Mouse (Mus musculus) urinary bladder, postnatal 14 days (tissue): ENCODE measurements around the gene Sp3.
"Not testable (repeated sequence)": the region's sequence is repeated elsewhere in the genome, so short reads cannot be mapped to it uniquely, and the experiment has no call there.

Experiments
- DNase-seq: peaks from one replicate; pipeline ENCODE4 v3.0.0; 2021; ENCODE audit warnings: low spot score

Gene Sp3

GRCm38 (mm10) chr2:72980337-72981074, at the start of gene Sp3:
Gene Sp3 (minus strand): TSS chr2:72980446.
- peak; percentile 98 for DNase-seq

- no peak for DNase-seq
Observed at GRCm38 (mm10) chr2:73029846-73030245, 49.6 kb upstream of the Sp3 start.

GRCm38 (mm10) chr2:73028019-73028418, 47.8 kb upstream of the Sp3 start:
- DNase-seq = no peak

- DNase-seq = no peak
Observed at GRCm38 (mm10) chr2:73027126-73027525, 46.9 kb upstream of the Sp3 start.

DNA sequence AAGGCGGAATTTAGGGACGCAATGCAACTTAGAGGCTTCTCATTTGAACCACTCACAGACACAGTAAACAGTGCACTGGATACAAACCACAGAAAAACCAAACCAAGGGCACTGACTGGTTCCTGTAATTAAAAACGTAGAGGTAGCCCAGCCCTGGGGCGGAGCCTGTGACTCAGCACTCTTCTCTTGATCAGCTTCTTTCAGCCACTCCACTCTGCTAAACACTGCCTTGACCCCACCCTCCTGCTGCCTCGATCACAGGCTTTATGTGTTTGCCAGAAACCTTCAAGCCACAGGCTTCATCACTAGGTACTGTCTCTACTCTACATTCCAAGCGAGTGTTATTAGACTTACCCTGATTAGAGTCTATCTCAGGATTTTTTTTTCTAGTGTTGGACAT, 43.6 kb upstream of the Sp3 start:
- peak; percentile 35 for DNase-seq

DNA sequence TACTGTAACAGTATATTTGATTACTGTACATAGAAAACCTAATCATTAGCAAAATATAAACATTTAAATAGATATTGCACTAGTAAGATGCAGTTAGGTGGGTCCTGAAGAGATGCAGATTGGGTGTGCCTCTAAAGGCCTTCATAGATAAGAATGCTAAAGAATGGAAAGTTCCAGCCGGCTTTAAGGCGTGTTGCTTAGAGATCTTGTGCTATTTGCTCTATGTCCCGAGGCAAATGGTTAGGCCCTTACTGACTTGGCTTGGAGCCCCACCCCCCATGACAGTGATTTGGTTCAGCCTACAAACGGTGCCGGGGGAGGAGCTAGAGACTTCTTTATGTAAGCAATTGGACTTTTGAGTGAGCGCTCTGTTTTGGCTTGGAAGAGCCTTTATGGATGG, 40.8 kb upstream of the Sp3 start:
- peak; percentile 12 for DNase-seq

DNA sequence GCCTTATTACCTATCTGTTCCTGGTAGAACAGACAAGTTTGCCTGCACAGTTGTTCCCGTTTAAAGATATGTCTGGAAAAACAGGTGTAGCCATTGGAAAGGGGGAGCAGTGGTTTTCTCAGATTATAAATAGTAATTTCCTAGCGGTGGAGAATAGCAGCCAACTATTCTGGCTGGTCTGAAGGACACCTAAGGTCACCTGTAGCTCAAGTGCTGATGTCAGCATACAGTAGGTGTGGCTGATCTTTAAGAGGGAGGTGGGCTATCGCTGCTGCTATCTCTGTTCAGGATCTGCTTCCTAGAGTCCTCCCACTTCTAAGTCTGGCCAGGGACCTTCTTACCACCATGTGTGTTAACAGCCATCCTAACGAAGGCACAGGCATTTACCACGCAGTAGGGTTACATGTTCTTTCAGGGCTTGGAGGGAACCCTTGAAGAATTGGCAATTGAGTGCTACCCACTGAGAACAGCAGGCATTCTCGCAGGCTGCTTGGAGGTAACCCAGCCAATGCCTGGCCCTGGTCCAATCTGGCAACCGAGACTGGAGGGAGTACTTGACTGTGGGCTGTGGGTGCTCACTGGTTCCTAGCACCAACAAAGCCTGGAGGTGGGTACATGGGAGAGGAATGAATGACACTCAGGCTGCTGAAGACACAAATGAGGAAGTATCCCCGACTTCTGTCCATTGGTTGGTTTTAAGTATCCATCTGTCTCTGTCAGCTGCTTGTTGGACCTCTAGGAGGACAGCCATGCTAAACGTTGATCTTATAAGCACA, 39.3 kb upstream of the Sp3 start:
- DNase-seq = peak; percentile 63

DNA sequence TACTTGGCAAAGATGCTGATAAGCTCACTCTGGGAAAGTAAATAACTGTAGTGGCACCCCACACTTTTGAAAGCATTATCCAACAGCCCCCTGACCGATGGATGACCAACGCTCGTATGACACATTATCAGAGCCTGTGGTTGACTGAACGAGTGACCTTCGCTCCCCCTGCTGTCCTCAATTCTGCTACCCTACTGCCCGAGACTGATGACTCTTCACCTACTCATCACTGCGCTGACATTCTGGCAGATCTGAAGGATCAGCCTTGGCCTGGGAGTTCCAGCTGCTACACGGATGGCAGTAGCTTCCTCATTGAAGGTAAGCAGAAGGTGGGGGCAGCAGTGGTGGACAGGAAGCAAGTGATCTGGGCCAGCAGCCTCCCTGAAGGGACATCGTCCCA, 33.8 kb upstream of the Sp3 start:
- not testable (repeated sequence) for DNase-seq

GRCm38 (mm10) chr2:73012636-73013035, 32.4 kb upstream of the Sp3 start:
- DNase-seq = no peak

DNA sequence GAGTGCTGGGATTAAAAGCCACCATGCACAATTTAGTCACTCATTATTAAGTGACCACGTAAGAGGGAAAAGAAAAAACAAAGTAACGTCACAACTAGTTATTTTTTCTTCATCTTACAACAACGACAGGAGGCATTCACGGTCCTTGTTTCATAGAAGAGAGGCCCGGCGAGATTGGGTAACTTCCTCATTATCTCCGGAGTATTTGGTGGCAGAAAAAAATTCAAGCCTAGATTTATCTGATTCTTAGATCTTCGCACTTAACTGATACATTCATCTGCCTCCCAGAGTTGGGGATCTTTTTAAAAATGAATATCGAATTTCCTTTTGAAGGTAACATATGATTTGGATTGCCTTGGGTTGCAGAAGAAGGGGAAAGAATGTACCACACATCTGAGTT, 27.2 kb upstream of the Sp3 start:
- DNase-seq = no peak

DNA sequence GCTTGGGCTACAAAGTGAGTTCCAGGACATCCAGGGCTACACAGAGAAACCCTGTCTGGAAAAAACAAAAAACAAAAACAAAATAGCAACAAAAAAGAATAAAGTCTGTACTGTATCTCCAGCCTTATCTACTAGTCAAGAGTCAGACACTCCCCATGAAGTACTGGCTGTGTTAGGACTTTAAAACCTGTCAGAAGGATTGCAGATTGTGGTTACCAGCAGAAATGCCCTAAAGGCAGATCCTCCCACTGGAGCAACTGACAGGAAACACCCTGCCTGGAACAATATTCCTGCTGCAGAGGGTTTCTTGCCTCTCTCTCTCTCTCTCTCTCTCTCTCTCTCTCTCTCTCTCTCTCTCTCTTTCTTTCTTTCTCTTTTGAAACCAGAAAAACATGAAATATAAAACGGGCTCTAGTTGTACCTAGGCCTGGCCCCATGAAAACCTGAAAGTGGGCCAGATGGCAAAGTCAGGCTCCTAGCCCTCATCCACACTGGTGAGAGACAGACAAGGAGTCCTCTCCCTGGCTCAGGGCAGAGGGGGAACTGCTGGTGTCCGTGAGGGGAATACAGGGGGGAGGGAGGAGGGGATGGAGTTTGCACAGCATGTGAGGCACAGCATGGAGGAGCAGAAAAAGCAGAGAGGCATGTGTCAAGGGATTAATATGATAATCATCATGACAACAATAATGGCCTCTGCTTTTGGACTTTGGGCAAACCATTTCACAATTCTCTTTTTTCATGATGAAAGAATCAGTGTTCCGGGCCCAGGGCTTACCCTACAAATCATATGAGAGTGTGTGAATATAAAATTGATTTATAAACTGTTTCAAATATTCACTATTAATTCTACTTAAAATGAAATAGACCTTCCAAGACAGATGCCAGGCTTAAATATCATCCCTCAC, 25.6 kb upstream of the Sp3 start:
- DNase-seq = no peak

- DNase-seq = peak; percentile 88
Observed at GRCm38 (mm10) chr2:73003751-73004717, 23.8 kb upstream of the Sp3 start.

- DNase-seq = no peak
Observed at GRCm38 (mm10) chr2:73003049-73003448, 22.8 kb upstream of the Sp3 start.

DNA sequence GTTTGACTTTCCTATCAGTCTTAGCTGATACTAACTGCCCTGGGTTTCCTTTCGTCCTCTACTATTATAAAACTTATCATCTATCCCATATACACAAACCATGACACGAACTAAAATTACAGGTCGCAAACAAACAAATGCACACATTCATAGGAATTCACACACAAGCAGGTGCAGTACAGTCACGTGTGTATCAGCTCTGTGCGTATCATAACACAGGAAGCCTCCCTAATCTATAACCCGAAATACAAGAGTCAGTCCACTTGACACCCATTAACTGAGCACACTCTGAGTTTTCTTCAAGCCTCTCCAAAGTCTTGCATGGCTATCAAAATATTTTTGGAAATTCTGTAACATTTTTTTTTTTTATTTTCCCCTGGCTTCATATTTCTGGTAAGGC, 22.2 kb upstream of the Sp3 start:
- DNase-seq = no peak

- DNase-seq = no peak
Observed at GRCm38 (mm10) chr2:73001994-73002393, 21.7 kb upstream of the Sp3 start.

GRCm38 (mm10) chr2:73000194-73000593, 19.9 kb upstream of the Sp3 start:
- DNase-seq = no peak

GRCm38 (mm10) chr2:72997586-72997985, 17.3 kb upstream of the Sp3 start:
- DNase-seq = no peak

DNA sequence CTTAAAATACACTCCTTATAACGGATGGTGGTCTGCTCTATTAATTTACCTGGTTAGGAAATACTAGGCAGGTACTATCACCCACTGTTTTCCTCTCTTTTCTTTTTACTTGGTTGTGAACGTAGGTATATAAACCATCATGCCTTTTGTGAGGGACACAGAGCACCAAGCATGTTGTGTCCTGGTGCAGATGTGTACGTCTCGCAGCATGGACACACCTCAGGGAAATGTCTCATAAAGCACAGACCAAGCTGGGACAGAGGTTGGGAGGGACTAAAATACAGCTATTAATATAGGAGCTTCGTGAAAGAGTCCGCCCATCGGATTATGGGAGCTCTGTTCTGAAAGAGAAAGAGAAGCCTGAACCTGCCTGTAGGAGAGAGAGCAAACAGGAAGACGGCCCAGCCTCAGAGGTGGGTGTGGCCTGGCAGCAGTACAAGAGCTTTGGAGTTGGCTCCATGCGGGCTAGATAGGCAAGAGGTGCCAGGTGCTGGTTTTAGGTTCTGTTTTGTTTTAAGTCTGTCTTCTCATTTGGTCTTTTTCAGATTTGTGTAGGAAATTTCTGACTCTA, 16.6 kb upstream of the Sp3 start:
- DNase-seq = peak; percentile 86

GRCm38 (mm10) chr2:72995346-72996097, 15.3 kb upstream of the Sp3 start:
- DNase-seq = peak; percentile 82

DNA sequence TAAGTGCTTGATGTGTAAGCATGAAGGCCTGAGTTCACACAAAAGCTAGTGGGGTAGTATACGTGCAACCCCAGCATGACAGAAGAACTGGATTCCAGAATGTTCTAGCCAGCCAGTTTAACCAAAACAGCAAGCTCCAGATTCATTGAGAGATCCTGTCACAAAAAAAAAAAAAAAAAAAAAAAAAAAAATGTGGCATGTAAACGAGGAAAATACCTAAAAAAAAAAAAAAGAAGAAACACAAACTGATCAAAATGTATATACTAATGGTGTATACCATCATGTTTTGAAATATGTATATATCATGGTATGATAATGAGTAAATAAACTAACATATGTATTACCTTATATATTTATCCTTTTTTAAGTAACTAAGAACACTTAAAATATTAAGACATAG, 13.9 kb upstream of the Sp3 start:
- no peak for DNase-seq
